Mouse (Mus musculus) erythroblast, embryonic 14.5 days (primary cell): ENCODE data around the gene Rab8b.

Experiments
- GATA1 ChIP-seq: IDR thresholded peaks from 2 replicates; pipeline ENCODE4 v1.6.1; 2012; ENCODE audit warnings: low read length, inconsistent platforms, mixed read lengths
- TAL1 ChIP-seq: IDR thresholded peaks from 3 replicates; pipeline ENCODE4 v1.6.1; 2012; ENCODE audit warnings: low read length, inconsistent platforms, mixed read lengths

DNA sequence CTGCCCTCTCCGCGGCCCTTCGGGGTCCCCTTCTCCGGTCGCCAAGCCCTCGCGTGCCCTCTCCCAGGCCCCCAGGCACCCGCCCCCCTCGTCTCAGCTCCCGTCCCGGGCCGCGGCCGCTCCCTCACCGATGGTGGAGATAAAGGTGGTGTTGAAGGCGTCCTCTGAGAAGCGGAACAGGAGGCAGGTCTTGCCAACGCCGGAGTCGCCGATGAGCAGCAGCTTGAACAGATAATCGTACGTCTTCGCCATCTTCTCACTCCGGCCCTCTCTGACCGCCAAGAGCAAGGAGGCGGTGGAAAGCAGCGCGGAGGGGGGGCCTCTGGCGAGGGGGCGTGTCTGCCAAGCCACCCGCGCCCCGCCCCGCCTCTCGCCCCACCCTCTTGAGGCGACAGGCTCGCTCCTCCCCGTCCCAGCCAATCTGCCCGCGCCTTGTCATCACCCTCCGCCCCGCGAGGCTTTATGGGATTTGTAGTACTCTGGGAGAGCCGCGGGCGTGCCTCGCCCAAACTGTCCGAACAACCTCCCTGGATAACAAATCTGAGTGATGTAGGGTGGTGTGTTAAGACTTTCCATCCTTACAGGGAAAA lies at the start of gene Rab8b:
- TF ChIP-seq GATA1 (peak; percentile 78), TAL1 (no peak)
